Mouse (Mus musculus): ENCODE measurements around the gene Dixdc1. TPM values are rescaled to one million over a fixed set of nuclear protein-coding genes. Genes with fewer than 3 reads are reported as not detected.

The Dixdc1 gene
- 14.7 and 22.5 TPM in 2 replicates for polyA plus RNA-seq (2012; rRNA removed)

DNA sequence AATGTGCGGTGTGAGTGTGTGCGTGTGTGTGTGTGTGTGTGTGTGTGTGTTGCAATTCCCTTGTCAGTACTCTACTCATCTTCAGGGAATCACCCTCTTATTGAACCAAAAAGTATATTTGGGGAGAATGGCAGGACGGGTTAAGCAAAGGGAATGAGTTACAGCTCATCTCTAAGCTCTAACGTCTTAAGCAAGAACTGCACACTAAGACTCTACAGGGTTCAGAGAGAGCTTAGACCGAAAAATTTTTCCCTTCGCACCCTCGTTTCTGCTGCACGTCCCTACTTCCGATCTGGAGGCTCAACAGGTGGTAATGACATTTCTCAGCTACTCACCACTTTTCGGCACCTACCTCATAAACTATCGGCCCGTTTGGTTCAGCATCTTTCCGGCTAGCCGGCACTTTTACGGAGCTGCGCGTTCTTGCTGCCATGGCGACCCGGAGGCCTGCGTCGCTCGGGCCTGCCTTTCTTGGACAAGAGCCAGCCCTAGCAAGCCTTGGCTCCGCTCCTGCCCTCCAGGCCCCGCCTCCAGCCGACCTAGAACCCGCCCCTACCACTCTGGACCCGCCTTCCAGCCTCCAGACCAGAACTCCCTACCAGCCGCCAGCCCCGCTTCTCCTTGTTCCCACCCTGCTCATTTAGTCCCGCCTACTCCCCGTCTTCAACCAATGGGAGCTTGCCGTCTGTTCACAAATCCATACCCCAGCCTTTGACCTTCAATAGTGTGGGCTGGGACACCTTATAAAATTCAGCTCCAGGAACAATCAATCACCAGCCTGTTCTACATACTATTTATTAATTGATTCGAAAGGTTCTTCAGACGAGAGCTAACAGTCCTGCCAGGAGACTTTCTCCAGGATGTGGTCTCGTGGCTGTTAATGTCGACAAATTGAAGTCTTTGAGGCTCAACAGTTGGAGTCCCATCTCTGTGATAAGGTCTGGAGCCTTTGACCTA, at the start of gene Dixdc1:
Dixdc1 (minus strand) TSS at position 604 of the 957 bp plus-strand sequence.

DNA sequence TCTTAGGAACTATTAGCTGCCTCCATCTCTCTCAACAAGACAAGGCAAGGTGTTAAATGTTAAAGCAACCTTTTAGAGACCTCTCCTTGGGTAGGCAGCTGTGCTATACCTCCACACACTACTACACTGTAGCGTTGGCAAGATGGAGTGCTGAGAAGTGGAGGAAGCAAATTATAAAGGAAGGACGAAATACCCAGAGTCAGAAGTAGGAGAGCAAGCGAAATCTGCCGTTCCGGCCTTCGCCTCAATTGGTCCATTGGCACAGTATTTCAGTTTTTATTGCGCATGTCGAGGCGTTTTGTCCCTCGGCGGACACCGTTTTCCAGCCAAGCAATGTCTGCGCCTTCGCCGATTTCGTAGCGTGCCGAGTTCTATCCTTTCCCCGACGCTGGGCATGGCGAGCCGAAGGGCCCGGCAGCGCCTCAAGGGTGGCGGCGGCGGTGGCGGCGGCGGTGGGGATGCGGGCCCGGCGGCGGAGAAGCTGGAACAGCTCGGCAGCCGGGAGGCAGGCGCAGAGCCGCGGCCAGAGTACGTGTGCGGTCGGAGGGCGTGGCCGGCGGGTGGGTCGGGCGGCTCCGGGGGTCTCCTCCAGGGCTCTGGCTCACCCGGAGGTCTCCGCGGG, 35.8 kb upstream of the Dixdc1 start, which contains the start of the genes Alg9 and 1110032A03Rik:
Alg9 (plus strand) TSS at position 29 of the 622 bp plus-strand sequence.
1110032A03Rik (minus strand) TSS at position 530 of the 622 bp plus-strand sequence.

DNA sequence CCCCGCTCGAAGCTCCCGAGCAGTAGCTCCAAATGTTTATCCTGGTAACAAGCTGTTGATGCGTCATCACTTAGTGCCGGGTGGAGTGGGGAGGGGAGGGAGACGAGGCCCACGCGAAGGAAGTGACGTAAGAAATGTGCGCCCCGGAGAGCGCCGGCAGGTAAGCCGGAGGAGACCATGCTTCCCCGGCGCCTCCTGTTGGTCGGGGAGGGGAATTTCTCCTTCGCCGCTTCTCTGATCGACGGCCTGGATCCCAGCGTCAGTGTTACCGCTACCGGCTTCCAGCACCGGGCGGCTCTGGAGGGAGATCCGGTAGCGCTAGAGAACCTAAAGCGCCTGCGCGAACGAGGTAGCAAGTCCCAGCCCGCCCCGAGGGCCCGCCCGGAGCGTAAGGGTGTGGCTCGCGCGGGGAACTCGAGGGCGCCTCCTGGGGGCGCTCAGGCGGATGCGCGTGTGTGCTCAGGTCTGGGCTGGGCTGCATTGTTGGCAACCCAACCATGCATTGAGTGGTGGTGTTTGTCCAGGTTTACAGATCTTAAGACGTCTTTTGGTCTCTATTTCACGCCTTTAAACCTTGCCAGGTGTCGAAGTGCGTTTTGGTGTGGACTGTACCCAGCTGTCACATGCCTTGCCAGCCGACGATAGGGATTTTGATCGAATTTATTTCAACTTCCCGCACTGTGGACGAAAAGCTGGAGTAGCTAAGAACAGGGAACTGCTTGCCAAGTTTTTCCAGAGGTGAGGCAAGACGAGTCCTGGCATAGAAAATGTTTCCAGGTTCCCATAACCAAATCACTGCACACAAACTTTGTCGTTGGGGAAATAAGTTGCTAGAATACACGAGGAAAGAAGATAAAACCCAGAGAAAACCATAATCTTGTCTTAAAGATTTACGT, 29.0 kb upstream of the Dixdc1 start, which contains the start of gene Fdxacb1:
Fdxacb1 (plus strand) TSS at position 130 of the 896 bp plus-strand sequence.

DNA sequence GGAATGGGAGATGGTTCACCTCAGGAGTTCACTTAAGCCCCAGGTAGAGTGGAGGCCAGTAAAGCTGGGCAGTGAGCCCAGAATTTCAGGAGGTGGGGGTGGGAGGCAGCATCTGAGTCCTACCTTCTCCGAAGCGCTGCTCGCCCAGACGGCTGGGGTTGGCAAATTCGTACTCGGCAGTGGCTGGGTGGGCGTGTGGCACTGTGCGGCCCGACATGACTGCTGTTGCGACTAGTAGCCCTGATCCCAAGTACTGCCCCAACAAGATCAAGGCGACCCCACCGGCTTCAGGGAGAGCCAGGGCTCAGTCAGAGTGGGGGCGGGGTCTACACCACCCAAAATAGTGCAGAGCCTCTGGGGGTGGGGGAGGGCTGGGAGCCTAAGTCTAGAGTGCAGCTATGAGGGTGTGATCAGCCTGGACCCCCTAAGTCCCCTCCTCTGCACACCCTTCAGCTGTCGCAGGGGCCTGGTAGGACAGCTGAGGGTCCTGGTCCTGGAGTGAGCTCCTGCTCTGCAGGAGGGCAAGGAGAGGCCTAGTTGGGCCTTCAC, 12.8 kb upstream of the Dixdc1 start, which contains the start of gene Hspb2:
Hspb2 (minus strand) TSS at position 301 of the 549 bp plus-strand sequence.

DNA sequence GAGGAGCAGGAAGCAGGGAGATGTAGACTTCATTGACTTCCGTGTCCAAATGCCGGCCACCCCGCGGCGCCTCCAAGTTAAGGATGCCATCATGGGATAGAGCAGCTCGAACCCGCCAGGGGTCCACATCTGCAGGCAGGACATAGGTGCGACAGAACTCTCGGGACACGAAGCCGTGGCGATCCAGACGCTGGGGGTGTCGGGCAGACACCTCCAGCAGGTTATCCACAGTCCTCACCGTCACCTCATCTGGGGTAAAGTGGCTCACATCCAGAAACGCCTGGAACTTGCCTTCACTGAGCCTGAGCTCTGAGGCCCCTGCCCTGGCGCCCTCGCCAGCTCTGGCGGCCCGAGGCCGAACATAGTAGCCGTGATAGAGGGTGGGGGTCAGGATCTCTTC, 12.0 kb upstream of the Dixdc1 start, which contains the start of gene Cryab:
Cryab (plus strand) TSS at position 3 of the 400 bp plus-strand sequence.

DNA sequence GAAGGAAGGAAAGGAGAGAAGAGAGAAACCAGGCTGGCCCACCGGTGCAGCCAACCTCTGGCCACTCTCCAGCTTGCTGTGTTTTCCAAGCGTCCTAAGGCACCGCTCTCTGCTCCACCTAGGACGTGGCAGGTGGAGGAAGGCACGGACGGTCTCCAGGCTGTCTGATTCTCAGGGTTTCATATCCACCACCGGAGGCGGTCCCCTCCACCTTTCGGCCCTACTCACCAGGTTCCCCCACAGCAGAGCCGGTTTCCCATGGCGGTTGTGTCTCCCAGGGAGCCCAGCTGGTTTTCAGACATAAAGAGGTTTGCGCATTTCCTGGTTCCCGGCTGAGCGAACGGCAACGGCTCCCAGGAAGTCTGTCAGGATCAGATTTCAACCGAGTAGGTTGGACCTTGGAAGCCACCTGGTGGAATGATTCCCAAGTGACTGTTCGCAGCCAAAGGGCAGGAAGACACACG, 6.9 kb upstream of the Dixdc1 start, which contains the start of gene 2310030G06Rik:
2310030G06Rik (minus strand) TSS at position 323 of the 464 bp plus-strand sequence.

DNA sequence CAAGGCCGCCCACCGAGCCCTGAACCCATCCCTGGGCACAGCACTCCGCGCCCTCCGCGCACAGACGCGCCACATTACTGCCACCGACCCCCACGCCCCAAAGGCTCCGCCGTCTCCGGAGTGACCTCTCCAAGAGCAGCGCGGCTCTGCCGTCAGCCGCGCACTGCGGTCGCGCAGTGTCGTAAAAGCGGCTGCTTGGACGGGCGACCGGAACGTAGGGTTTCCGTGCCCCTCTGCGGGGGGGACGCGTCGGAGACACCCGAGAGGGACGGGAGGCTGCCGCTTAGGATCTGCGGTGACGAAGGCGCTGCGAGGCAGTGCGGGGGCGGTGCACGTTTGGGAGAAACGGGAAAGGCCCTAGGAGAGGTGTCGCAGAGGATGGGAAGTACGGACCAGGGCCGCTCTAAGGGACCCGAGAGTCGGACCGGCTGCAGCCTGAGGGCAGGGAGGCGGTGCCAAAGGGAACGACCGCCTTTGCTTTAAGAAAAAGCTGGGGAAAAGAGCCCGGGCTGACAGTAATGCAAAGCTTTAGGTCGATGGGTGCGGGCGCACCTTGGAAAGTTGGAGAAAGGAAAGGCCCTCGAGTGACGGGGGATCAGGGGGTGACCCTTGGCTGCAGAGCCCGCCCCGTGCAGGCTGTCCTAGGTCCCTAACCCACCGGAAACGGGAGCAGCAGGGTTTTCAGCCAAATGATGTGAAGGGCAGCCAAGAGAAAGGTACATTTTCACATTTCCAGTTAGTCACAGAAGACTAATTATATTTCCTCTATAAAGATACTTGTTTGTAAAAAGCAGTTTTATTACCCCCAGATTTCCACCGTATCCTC, 79.7 kb downstream of the Dixdc1 start, which contains the start of gene Dlat:
Dlat (minus strand) TSS at position 389 of the 826 bp plus-strand sequence.

DNA sequence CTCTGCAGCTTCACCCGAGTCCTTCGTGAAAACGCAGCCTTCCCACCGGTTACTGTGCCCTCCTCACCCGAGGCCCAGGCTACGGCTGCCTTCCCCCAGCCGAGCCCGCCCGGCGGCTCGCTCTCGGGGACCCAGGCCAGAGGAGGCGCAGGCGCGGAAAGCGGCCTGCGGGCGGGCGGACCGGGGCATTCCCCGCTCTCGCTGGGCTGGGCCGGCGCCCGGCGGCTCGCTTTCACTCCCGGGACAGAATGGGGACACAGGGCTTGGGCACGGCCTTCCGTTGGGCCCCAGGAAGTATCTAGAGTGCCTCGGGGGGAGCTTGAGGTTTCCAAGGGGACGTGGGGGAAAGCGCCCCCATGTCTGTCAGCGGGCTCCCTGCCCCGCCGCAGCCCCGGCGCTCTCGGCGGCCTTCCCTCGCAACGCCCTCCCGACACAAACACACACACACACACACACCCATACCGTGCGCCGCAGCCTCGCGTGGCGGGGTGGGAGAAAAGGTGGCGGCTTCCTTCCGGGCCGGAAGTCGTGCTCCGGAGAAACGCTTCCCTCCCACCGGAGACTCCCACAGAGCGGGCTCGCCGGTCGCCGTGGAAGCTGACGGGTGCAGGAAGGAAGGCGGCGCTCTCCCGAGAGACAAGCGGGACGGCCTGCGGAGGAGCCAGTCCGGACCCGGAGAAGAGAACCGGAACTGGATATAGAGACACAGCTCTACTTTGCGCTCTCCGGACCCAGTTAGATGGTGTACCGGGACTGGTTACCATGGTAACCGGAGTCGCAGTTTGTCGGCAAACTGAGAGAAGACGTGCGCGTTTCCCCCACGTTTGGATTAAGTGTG, 122.3 kb downstream of the Dixdc1 start, which contains the start of the genes Pih1d2 and Nkapd1:
Pih1d2 (plus strand) TSS at position 556 of the 838 bp plus-strand sequence.
Nkapd1 (minus strand) TSS at position 699 of the 838 bp plus-strand sequence.

Other genes starting within 250 kb of the Dixdc1 start
- gene Plet1, start 245.0 kb downstream of the Dixdc1 start, polyA plus RNA-seq (2012; rRNA removed) = 0.12 and 0.70 TPM in 2 replicates
- gene Pts, start 210.8 kb downstream of the Dixdc1 start, polyA plus RNA-seq (2012; rRNA removed) = 65.7 and 82.4 TPM in 2 replicates
- gene Il18, start 184.7 kb downstream of the Dixdc1 start, polyA plus RNA-seq (2012; rRNA removed) = 9.3 and 11.2 TPM in 2 replicates
- gene Bco2, start 184.3 kb downstream of the Dixdc1 start, polyA plus RNA-seq (2012; rRNA removed) = 0.27 and 0.43 TPM in 2 replicates
- not detected in 2 replicates for gene Tex12, start 178.2 kb downstream of the Dixdc1 start, polyA plus RNA-seq (2012; rRNA removed)
- gene Sdhd, start 135.7 kb downstream of the Dixdc1 start, polyA plus RNA-seq (2012; rRNA removed) = 135 and 195 TPM in 2 replicates
- 232 and 356 TPM in 2 replicates for gene Timm8b, start 135.6 kb downstream of the Dixdc1 start, polyA plus RNA-seq (2012; rRNA removed)
- gene Pih1d2, start 122.2 kb downstream of the Dixdc1 start, polyA plus RNA-seq (2012; rRNA removed) = 3.7 and 5.6 TPM in 2 replicates
- 25.3 and 25.7 TPM in 2 replicates for gene Nkapd1, start 122.1 kb downstream of the Dixdc1 start, polyA plus RNA-seq (2012; rRNA removed)
- 23.5 and 38.3 TPM in 2 replicates for gene Dlat, start 79.7 kb downstream of the Dixdc1 start, polyA plus RNA-seq (2012; rRNA removed)
- gene 2310030G06Rik, start 7.0 kb upstream of the Dixdc1 start, polyA plus RNA-seq (2012; rRNA removed) = 0.92 and 2.1 TPM in 2 replicates
- gene Cryab, start 11.8 kb upstream of the Dixdc1 start, polyA plus RNA-seq (2012; rRNA removed) = 7.3 and 17.7 TPM in 2 replicates
- gene Hspb2, start 12.8 kb upstream of the Dixdc1 start, polyA plus RNA-seq (2012; rRNA removed) = 4.3 and 8.2 TPM in 2 replicates
- gene Fdxacb1, start 28.7 kb upstream of the Dixdc1 start, polyA plus RNA-seq (2012; rRNA removed) = 6.9 and 8.4 TPM in 2 replicates
- 19.4 and 30.9 TPM in 2 replicates for gene Alg9, start 35.5 kb upstream of the Dixdc1 start, polyA plus RNA-seq (2012; rRNA removed)
- gene 1110032A03Rik, start 36.0 kb upstream of the Dixdc1 start, polyA plus RNA-seq (2012; rRNA removed) = 16.9 and 36.4 TPM in 2 replicates
- 47.9 and 66.7 TPM in 2 replicates for gene Ppp2r1b, start 105.8 kb upstream of the Dixdc1 start, polyA plus RNA-seq (2012; rRNA removed)